Mouse (Mus musculus): Measurements from ENCODE around the gene Mtmr12. TPM values are rescaled to one million over a fixed set of nuclear protein-coding genes. Genes with fewer than 3 reads are reported as not detected.
"Not testable (repeated sequence)": the region's sequence is repeated elsewhere in the genome, so short reads cannot be mapped to it uniquely, and the experiment has no call there.

Mtmr12 gene
- polyA plus RNA-seq (2014; fragmentation: Nextera tagmentation; extraction: Ambion mirVana): 8.1 and 8.2 TPM in 2 replicates

- H3K27me3 ChIP-seq (replicated peaks; ENCODE audit: control insufficient read depth, insufficient read depth, low read length): no peaks in the 10 kb centered on the region
- peak within 1 kb of the TSS; percentile 89 for H3K27ac ChIP-seq (ENCODE audit: low read depth, low read length)
- peak within 1 kb of the TSS; percentile 77 for H3K4me2 ChIP-seq (ENCODE audit: low read length)
- peak; percentile 99 for DNase-seq (ENCODE audit: low spot score)
- peak; percentile 98 for ATAC-seq
- peak within 1 kb of the TSS; percentile 93 for H3K9ac ChIP-seq (ENCODE audit: low read length)
- WGBS: under 1% methylated on average over 55 of the region's 58 CpGs
- peaks cover 15% of the 10 kb centered on the region for H3K4me1 ChIP-seq (ENCODE audit: control insufficient read depth, insufficient read depth, low read length)
- no peaks in the 10 kb centered on the region for H3K36me3 ChIP-seq (ENCODE audit: control insufficient read depth, insufficient read depth, low read length)
- peak within 1 kb of the TSS; percentile 95 for H3K4me3 ChIP-seq (ENCODE audit: low read depth, low read length)
- no peaks in the 10 kb centered on the region for H3K9me3 ChIP-seq (replicated peaks; ENCODE audit: control insufficient read depth, low read length)
These were observed at the start of gene Mtmr12 for GRCm38 (mm10) chr15:12204319-12205159. Gene Mtmr12, plus strand, starts transcription at chr15:12205028.

- 26% methylated on average over 5 of the region's 5 CpGs for WGBS
- peak; percentile 46 for DNase-seq (ENCODE audit: low spot score)
These were observed 26.7 kb upstream of the Mtmr12 start for GRCm38 (mm10) chr15:12178126-12178525.

DNA sequence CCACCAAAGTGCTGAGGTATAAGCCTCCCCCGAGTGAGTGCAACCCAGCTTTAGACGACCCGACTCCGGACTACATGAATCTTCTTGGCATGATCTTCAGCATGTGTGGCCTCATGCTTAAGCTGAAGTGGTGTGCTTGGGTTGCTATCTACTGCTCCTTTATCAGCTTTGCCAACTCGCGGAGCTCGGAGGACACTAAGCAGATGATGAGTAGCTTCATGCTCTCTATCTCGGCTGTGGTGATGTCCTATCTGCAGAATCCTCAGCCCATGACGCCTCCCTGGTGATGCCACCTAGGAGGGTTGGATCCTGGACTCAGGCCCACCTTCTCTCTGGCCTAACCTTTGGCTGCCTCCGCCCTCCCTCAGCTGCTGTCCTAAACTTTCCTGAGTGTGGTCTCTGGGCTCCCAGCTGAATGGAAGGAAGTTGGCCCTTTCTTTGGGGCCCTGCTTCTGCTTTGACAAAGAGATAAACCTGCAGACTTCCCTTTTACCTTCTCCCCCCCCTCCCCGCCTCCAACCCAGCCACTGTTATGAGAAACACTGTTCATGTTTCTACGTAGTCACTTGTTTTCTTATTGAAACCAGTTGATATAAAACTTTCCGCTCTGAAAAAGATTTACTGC, 23.5 kb upstream of the Mtmr12 start:
- H3K9ac ChIP-seq (ENCODE audit: low read length); DNase-seq (ENCODE audit: low spot score); H3K27ac ChIP-seq (ENCODE audit: low read depth, low read length); ATAC-seq; H3K4me3 ChIP-seq (ENCODE audit: low read depth, low read length); H3K4me1 ChIP-seq (ENCODE audit: control insufficient read depth, insufficient read depth, low read length); H3K9me3 ChIP-seq (replicated peaks; ENCODE audit: control insufficient read depth, low read length); H3K27me3 ChIP-seq (replicated peaks; ENCODE audit: control insufficient read depth, insufficient read depth, low read length); H3K4me2 ChIP-seq (ENCODE audit: low read length): not testable (repeated sequence)
- 95% methylated on average over 13 of the region's 13 CpGs for WGBS
- peaks cover 44% of the 10 kb centered on the region for H3K36me3 ChIP-seq (ENCODE audit: control insufficient read depth, insufficient read depth, low read length)

More at GRCm38 (mm10) chr15:12178126-12178525, 26.7 kb upstream of the Mtmr12 start:
- Histone ChIP-seq H3K4me3 (ENCODE audit: low read depth, low read length) (no peak overlapping the region), H3K4me2 (ENCODE audit: low read length) (no peak overlapping the region), H3K4me1 (ENCODE audit: control insufficient read depth, insufficient read depth, low read length) (no peaks in the 10 kb centered on the region), H3K9me3 (replicated peaks; ENCODE audit: control insufficient read depth, low read length) (no peaks in the 10 kb centered on the region), H3K36me3 (ENCODE audit: control insufficient read depth, insufficient read depth, low read length) (peaks cover 52% of the 10 kb centered on the region), H3K27ac (ENCODE audit: low read depth, low read length) (no peak overlapping the region), H3K9ac (ENCODE audit: low read length) (no peak overlapping the region), H3K27me3 (replicated peaks; ENCODE audit: control insufficient read depth, insufficient read depth, low read length) (no peaks in the 10 kb centered on the region)
- ATAC-seq: peak; percentile 46; the same call in 1 of the 2 replicates

DNA sequence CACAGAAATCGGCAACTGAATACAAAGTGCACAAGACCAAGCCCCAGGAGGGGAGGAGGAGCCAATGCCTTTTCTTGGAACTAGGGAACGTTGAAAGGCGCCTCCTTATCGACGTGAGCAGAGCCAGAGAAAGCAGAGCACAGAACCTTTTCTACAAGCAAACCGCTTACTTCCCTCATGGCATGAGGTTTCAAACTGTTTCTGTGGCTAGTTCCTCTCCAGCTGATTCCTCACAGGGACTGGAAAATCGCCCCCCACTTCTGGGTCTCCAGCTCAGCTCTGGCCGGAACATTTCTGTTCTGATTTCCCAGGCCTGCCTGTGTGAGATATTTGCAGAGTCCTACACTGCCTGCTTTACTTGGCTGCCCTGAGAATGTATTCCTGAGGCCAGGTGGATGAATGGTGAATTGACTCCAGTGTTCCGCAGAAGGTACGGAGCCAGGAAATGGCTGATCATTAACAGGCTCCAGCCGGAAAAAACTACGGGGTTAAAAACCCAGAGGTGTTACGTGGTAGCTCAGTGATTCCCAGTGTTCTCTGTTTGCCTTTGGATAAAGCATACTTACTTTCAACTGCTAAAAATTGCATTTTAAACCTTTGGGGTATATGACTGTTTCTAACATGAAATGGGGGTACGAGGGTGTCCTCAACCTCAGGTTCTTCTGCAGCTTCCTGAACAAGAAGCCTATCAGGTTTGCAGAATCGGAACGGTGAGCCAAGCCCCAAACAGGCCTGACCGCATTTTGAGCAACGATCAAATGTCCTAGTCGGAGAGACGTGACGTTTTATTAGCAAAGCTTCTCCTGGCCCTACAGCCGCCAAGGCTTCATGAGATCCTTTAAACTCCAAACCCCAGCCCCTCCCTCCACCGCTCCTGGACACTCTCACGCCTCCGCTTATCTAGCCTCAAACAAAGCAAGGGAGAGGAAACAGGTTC, 10.7 kb upstream of the Mtmr12 start:
- H3K9ac ChIP-seq (ENCODE audit: low read length): no peak overlapping the region
- H3K4me2 ChIP-seq (ENCODE audit: low read length): no peak overlapping the region
- H3K4me3 ChIP-seq (ENCODE audit: low read depth, low read length): no peak overlapping the region
- H3K4me1 ChIP-seq (ENCODE audit: control insufficient read depth, insufficient read depth, low read length): no peaks in the 10 kb centered on the region
- no peak for DNase-seq (ENCODE audit: low spot score)
- no peaks in the 10 kb centered on the region for H3K27me3 ChIP-seq (replicated peaks; ENCODE audit: control insufficient read depth, insufficient read depth, low read length)
- no peaks in the 10 kb centered on the region for H3K9me3 ChIP-seq (replicated peaks; ENCODE audit: control insufficient read depth, low read length)
- no peak overlapping the region for H3K27ac ChIP-seq (ENCODE audit: low read depth, low read length)
- 71% methylated on average over 25 of the region's 25 CpGs for WGBS
- no peak for ATAC-seq
- H3K36me3 ChIP-seq (ENCODE audit: control insufficient read depth, insufficient read depth, low read length): peaks cover 11% of the 10 kb centered on the region; the same call in 1 of the 2 replicates

DNA sequence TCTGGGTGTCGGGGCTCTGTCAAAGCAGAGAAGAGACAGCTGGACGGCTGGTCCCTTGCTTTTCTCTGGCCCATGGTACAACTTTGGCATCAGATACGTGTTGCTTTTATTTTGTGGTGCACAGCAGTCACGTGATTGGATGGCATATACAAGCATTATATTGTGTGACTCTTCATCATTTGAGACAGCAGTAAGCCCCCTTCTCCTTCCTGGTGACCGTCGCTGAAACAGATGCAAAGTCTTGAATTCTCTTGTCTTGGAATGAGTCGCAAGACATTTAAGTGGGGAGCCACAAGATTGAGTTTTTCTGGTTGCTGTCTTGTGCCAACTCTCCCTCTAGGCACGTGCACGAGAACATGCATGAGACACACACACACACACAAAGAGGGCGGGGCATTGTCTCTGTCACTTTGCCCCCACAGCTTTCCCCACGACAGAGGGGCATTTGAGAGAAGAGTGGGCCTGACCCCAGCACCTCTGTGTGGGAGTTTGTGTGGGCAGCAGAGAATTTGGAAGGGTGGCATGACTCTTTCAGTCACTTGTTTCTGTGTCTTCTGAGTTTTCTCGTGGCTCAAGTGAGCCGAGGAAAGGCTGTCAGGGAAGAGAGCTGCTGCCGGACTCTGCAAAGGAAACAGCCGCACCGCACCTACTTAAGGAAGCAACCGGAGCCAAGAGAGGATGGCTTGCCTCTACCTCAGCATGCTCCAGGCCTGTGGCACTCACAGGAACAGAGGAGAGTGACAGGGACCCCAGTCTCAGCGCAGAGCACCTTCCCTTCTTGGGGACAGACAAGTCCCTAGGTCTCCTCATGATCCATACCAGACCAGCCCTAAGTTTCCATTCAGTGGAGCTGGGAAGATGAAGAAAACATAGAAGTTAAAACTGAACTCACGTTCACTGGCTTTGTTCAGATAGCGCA, 9.8 kb upstream of the Mtmr12 start:
- Histone ChIP-seq H3K4me1 (ENCODE audit: control insufficient read depth, insufficient read depth, low read length) (no peaks in the 10 kb centered on the region), H3K36me3 (ENCODE audit: control insufficient read depth, insufficient read depth, low read length) (peaks cover 9% of the 10 kb centered on the region; the same call in 1 of the 2 replicates), H3K9me3 (replicated peaks; ENCODE audit: control insufficient read depth, low read length) (no peaks in the 10 kb centered on the region), H3K4me2 (ENCODE audit: low read length) (no peak overlapping the region), H3K4me3 (ENCODE audit: low read depth, low read length) (no peak overlapping the region), H3K27me3 (replicated peaks; ENCODE audit: control insufficient read depth, insufficient read depth, low read length) (no peaks in the 10 kb centered on the region), H3K9ac (ENCODE audit: low read length) (no peak overlapping the region), H3K27ac (ENCODE audit: low read depth, low read length) (no peak overlapping the region)
- no peak for ATAC-seq
- no peak for DNase-seq (ENCODE audit: low spot score)
- 83% methylated on average over 20 of the region's 20 CpGs for WGBS

DNA sequence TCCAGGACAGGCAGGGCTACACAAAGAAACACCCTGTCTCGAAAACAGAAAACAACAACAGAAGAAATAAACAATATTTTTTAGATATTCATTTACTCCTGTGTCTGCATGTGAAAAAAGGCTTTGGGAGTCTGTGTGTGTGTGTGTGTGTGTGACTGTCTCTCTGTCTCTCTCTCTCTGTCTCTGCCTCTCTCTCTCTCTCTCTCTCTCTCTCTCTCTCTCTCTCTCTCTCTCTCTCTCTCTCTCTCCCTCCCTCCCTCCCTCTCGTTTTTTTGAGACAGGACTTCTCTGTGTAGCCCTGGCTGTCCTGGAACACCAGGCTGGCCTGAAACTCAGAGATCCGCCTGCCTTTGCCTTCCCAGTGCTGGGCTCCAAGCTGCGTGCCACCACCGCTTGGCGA, 8.9 kb upstream of the Mtmr12 start:
- Histone ChIP-seq H3K9ac (ENCODE audit: low read length) (no peak overlapping the region), H3K4me3 (ENCODE audit: low read depth, low read length) (no peak overlapping the region), H3K27me3 (replicated peaks; ENCODE audit: control insufficient read depth, insufficient read depth, low read length) (no peaks in the 10 kb centered on the region), H3K9me3 (replicated peaks; ENCODE audit: control insufficient read depth, low read length) (no peaks in the 10 kb centered on the region), H3K4me1 (ENCODE audit: control insufficient read depth, insufficient read depth, low read length) (no peaks in the 10 kb centered on the region), H3K36me3 (ENCODE audit: control insufficient read depth, insufficient read depth, low read length) (0 out of 2 replicates have a peak, but pooled peaks cover 3% of the 10 kb centered on the region), H3K27ac (ENCODE audit: low read depth, low read length) (no peak overlapping the region), H3K4me2 (ENCODE audit: low read length) (no peak overlapping the region)
- DNase-seq (ENCODE audit: low spot score) (no peak), ATAC-seq (no peak)
- WGBS: 85% methylated on average over 5 of the region's 6 CpGs

DNA sequence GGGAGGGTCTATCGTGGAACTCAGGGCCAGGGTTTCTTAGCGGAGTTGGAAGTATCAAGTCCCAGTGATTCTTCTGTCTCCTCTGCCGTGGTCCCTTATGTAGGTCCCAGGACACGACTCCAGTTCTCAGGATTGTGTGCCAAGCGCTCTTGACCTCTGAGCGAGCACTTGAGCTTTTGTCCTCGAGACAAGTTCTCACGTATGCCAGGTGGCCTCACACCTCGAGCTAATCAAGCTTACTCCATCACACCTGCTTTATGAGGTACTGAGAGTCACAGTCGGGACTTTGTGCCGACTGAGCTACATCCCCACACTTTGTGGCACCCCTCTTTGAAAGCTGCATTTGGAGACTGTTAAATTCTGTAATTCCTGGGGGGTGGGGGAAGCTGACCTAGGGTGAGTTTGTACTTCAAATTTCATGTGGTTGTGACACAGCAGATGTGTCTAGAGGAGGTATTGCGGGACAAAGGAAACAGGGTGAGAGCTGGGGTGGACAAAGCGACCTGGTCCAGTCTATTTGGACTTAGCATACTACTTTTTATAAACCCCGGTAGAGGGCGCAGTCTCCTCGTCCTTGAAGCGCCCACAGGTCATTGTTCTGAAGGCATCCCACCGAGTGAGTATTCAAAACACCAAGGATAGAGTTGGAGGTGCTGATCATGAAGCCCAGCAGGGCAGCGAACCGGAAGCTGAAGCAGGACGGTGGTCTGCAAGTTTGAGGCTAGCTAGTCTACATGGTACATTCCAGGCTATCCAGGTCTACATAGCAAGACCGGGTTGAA, 8.2 kb upstream of the Mtmr12 start:
- 41% methylated on average over 22 of the region's 22 CpGs for WGBS
- H3K4me2 ChIP-seq (ENCODE audit: low read length): no peak overlapping the region

More for the DNA sequence above, 8.2 kb upstream of the Mtmr12 start:
- peak; percentile 79 for DNase-seq (ENCODE audit: low spot score)
- no peaks in the 10 kb centered on the region for H3K4me1 ChIP-seq (ENCODE audit: control insufficient read depth, insufficient read depth, low read length)
- no peaks in the 10 kb centered on the region for H3K27me3 ChIP-seq (replicated peaks; ENCODE audit: control insufficient read depth, insufficient read depth, low read length)
- H3K36me3 ChIP-seq (ENCODE audit: control insufficient read depth, insufficient read depth, low read length): no peaks in the 10 kb centered on the region
- H3K9me3 ChIP-seq (replicated peaks; ENCODE audit: control insufficient read depth, low read length): no peaks in the 10 kb centered on the region
- H3K4me3 ChIP-seq (ENCODE audit: low read depth, low read length): no peak overlapping the region
- no peak overlapping the region for H3K27ac ChIP-seq (ENCODE audit: low read depth, low read length)
- no peak overlapping the region for H3K9ac ChIP-seq (ENCODE audit: low read length)
- ATAC-seq: peak; percentile 82

All from forebrain, embryonic 14.5 days (tissue).